ENCODE assay signal across 16 mouse cellular contexts in genomic region chr10:76636601-76637000, GRCm38 (mm10). TPM values are rescaled to one million over a fixed set of nuclear protein-coding genes. Genes with fewer than 3 reads are reported as not detected.
DNase-seq lines count a peak whose midpoint lies in the region; ATAC-seq and TF ChIP-seq lines count a peak whose summit lies in the region.
"Had no signal": no experiment of that assay in that cellular context is flagged by ENCODE, and none has a peak within 500 bp of the region (broad histone marks: within the 10 kb centered on the region; RNA-seq: fewer than 3 reads in every experiment).

No protein-coding gene starts in this region.

- no peaks in the 10 kb centered on the region for H3K9me3 ChIP-seq in heart, embryonic 11.5 days (replicated peaks; ENCODE audit: control insufficient read depth, low read length)
- H3K9me3 ChIP-seq in kidney, embryonic 15.5 days (replicated peaks): no peaks in the 10 kb centered on the region
- no peaks in the 10 kb centered on the region for H3K9me3 ChIP-seq in limb, embryonic 15.5 days
- H3K9me3 ChIP-seq: liver, embryonic 13.5 days; neural tube, embryonic 12.5 days had no signal

- no peak overlapping the region for H3K9ac ChIP-seq in heart, embryonic 11.5 days (ENCODE audit: low read depth, low read length)
- H3K9ac ChIP-seq in kidney, embryonic 15.5 days: no peak overlapping the region
- no peak overlapping the region for H3K9ac ChIP-seq in limb, embryonic 15.5 days
- H3K9ac ChIP-seq: liver, embryonic 13.5 days; neural tube, embryonic 12.5 days had no signal

- WGBS in heart, embryonic 11.5 days (ENCODE audit: insufficient replicate concordance): 79% methylated on average over 4 of the region's 4 CpGs
- WGBS in kidney, embryonic 15.5 days: 91% methylated on average over 4 of the region's 4 CpGs
- WGBS in limb, embryonic 15.5 days: 82% methylated on average over 4 of the region's 4 CpGs

- TF ChIP-seq CTCF in embryonic fibroblast, embryonic 13.5 days (IDR thresholded peaks at IDR 0.05; ENCODE audit: borderline replicate concordance, insufficient read depth, low read length): no peak

- H3K36me3 ChIP-seq in heart, embryonic 11.5 days (ENCODE audit: control insufficient read depth, insufficient read depth, low read length): no peaks in the 10 kb centered on the region
- no peaks in the 10 kb centered on the region for H3K36me3 ChIP-seq in kidney, embryonic 15.5 days
- H3K36me3 ChIP-seq in limb, embryonic 15.5 days: no peaks in the 10 kb centered on the region
- H3K36me3 ChIP-seq: liver, embryonic 13.5 days; neural tube, embryonic 12.5 days had no signal

- no peak overlapping the region for H3K4me2 ChIP-seq in heart, embryonic 11.5 days
- no peak overlapping the region for H3K4me2 ChIP-seq in kidney, embryonic 15.5 days
- H3K4me2 ChIP-seq in limb, embryonic 15.5 days: no peak overlapping the region
- H3K4me2 ChIP-seq: liver, embryonic 13.5 days; neural tube, embryonic 12.5 days had no signal

- peak; percentile 91 for DNase-seq in heart, adult 11 months
- DNase-seq in kidney, adult 11 months: no peak
- no peak for DNase-seq in adrenal gland, postnatal 10 days
- DNase-seq: cerebellum, adult 8-10 months; liver, embryonic 13.5 days; spleen, adult 18-20 months had no signal

- H3K27ac ChIP-seq in heart, embryonic 11.5 days (ENCODE audit: low read depth, low read length): no peak overlapping the region
- peak overlapping the region; percentile 51; the same call in 1 of the 2 replicates for H3K27ac ChIP-seq in kidney, embryonic 15.5 days
- peak overlapping the region; percentile 32 for H3K27ac ChIP-seq in embryonic fibroblast, embryonic 13.5 days (ENCODE audit: insufficient read depth, low read length)
- peak overlapping the region; percentile 88 for H3K27ac ChIP-seq in limb, embryonic 15.5 days
- H3K27ac ChIP-seq: layer of hippocampus, adult 2 months; liver, embryonic 13.5 days; neural tube, embryonic 12.5 days had no signal

- H3K27me3 ChIP-seq in heart, embryonic 11.5 days (ENCODE audit: control insufficient read depth, insufficient read depth, low read length): no peaks in the 10 kb centered on the region
- no peaks in the 10 kb centered on the region for H3K27me3 ChIP-seq in kidney, embryonic 15.5 days
- H3K27me3 ChIP-seq in limb, embryonic 15.5 days: no peaks in the 10 kb centered on the region
- H3K27me3 ChIP-seq: liver, embryonic 13.5 days; neural tube, embryonic 12.5 days; Patski had no signal

- no peak for ATAC-seq in heart, embryonic 11.5 days (replicated peaks; ENCODE audit: insufficient number of reproducible peaks, low FRiP score, low TSS enrichment)
- no peak for ATAC-seq in kidney, embryonic 15.5 days (replicated peaks; ENCODE audit: low FRiP score)
- no peak for ATAC-seq in limb, embryonic 15.5 days (ENCODE audit: insufficient number of reproducible peaks, low FRiP score, low TSS enrichment, low read depth)
- no peak for ATAC-seq in erythroid progenitor cell, adult 5-6 weeks (replicated peaks; ENCODE audit: low FRiP score, poor library complexity, severe bottlenecking)
- ATAC-seq: forebrain, embryonic 14.5 days; Patski had no signal

- peaks cover 8% of the 10 kb centered on the region for H3K4me1 ChIP-seq in heart, embryonic 11.5 days (ENCODE audit: control insufficient read depth, insufficient read depth, low read length)
- H3K4me1 ChIP-seq in kidney, embryonic 15.5 days: 0 out of 2 replicates have a peak, but pooled peaks cover 2% of the 10 kb centered on the region
- peaks cover 26% of the 10 kb centered on the region for H3K4me1 ChIP-seq in embryonic fibroblast, embryonic 13.5 days (ENCODE audit: control insufficient read depth, insufficient read depth, low read length)
- peaks cover 45% of the 10 kb centered on the region for H3K4me1 ChIP-seq in limb, embryonic 15.5 days
- H3K4me1 ChIP-seq: liver, embryonic 13.5 days; neural tube, embryonic 12.5 days had no signal

- TF ChIP-seq POLR2A in embryonic fibroblast, embryonic 13.5 days (IDR thresholded peaks at IDR 0.05; ENCODE audit: low read depth, low read length): no peak

- no peak overlapping the region for H3K4me3 ChIP-seq in heart, embryonic 11.5 days (ENCODE audit: low read depth, low read length)
- no peak overlapping the region for H3K4me3 ChIP-seq in kidney, embryonic 15.5 days (replicated peaks)
- H3K4me3 ChIP-seq in embryonic fibroblast, embryonic 13.5 days (ENCODE audit: insufficient read depth, low read length): no peak overlapping the region
- H3K4me3 ChIP-seq in limb, embryonic 15.5 days: no peak overlapping the region
- H3K4me3 ChIP-seq: layer of hippocampus, adult 2 months; liver, embryonic 13.5 days; neural tube, embryonic 12.5 days had no signal

RNA-seq across cellular contexts. Expression of gene Col6a2, which starts 13.2 kb away (rescaled TPM):
- polyA plus RNA-seq in heart, embryonic 11.5 days (2014; fragmentation: Nextera tagmentation; extraction: Ambion mirVana): 11.6 and 16.3 TPM in 2 replicates
- polyA plus RNA-seq in kidney, embryonic 15.5 days (2015; fragmentation: Nextera tagmentation; extraction: Ambion mirVana): 61.9 and 88.8 TPM in 2 replicates
- 476 and 628 TPM in 2 replicates for polyA plus RNA-seq in embryonic fibroblast, embryonic 13.5 days (2011; ENCODE audit: insufficient read length, low read depth, missing spikeins)
- 369 and 451 TPM in 2 replicates for polyA plus RNA-seq in limb, embryonic 15.5 days (2015; fragmentation: Nextera tagmentation; extraction: Ambion mirVana)
- 100 to 1,000 TPM; 136 to 144 TPM for total RNA-seq in adrenal gland, postnatal 10 days (2021)
- not detected in 2 replicates for total RNA-seq in erythroid progenitor cell, adult 5-6 weeks (2015; ENCODE audit: low replicate concordance)
- not detected in 2 replicates for total RNA-seq in erythroid progenitor cell, adult 5-6 weeks (2017; ENCODE audit: low replicate concordance)
- total RNA-seq: megakaryocyte progenitor cell, adult 5-6 weeks had no signal
